Mouse (Mus musculus): ENCODE data around the gene Tox2.

- peak; percentile 66 for TF ChIP-seq CTCF (conservative IDR thresholded peaks at IDR 0.05; ENCODE audit: low read length)
- no peak for TF ChIP-seq POU5F1 (IDR thresholded peaks at IDR 0.05; ENCODE audit: borderline replicate concordance, low read length)
Measured at GRCm38 (mm10) chr2:163340263-163340662, 137.3 kb downstream of the Tox2 start.

Measured in E14TG2a.4 (cell line).